Mouse (Mus musculus): ENCODE results near the gene Gpatch4. TPM values are rescaled to one million over a fixed set of nuclear protein-coding genes. Genes with fewer than 3 reads are reported as not detected.

Gene Gpatch4
- polyA plus RNA-seq, 1 experiment from 2014 or later, result 33.7 TPM

Other genes starting within 250 kb of the Gpatch4 start
- 1.9 and 2.2 TPM in 2 replicates for gene Ntrk1, start 247.9 kb upstream of the Gpatch4 start, polyA plus RNA-seq (2015; fragmentation: Nextera tagmentation; extraction: Ambion mirVana)
- gene Insrr, start 246.2 kb upstream of the Gpatch4 start, polyA plus RNA-seq (2015; fragmentation: Nextera tagmentation; extraction: Ambion mirVana), result 0.59 and 0.89 TPM in 2 replicates
- gene Pear1, start 218.8 kb upstream of the Gpatch4 start, polyA plus RNA-seq (2015; fragmentation: Nextera tagmentation; extraction: Ambion mirVana), result 23.4 and 25.4 TPM in 2 replicates
- 0.21 and 0.30 TPM in 2 replicates for gene Sh2d2a, start 196.4 kb upstream of the Gpatch4 start, polyA plus RNA-seq (2015; fragmentation: Nextera tagmentation; extraction: Ambion mirVana)
- 11.3 and 12.7 TPM in 2 replicates for gene Prcc, start 157.5 kb upstream of the Gpatch4 start, polyA plus RNA-seq (2015; fragmentation: Nextera tagmentation; extraction: Ambion mirVana)
- gene Hdgf, start 136.8 kb upstream of the Gpatch4 start, polyA plus RNA-seq (2015; fragmentation: Nextera tagmentation; extraction: Ambion mirVana), result 238 and 249 TPM in 2 replicates
- gene Mrpl24, start 123.6 kb upstream of the Gpatch4 start, polyA plus RNA-seq (2015; fragmentation: Nextera tagmentation; extraction: Ambion mirVana), result 76.4 and 78.2 TPM in 2 replicates
- gene Isg20l2, start 112.8 kb upstream of the Gpatch4 start, polyA plus RNA-seq (2015; fragmentation: Nextera tagmentation; extraction: Ambion mirVana), result 45.8 and 48.1 TPM in 2 replicates
- gene Rrnad1, start 112.4 kb upstream of the Gpatch4 start, polyA plus RNA-seq (2015; fragmentation: Nextera tagmentation; extraction: Ambion mirVana), result 16.2 and 17.6 TPM in 2 replicates
- 17.2 and 20.0 TPM in 2 replicates for gene Crabp2, start 94.4 kb upstream of the Gpatch4 start, polyA plus RNA-seq (2015; fragmentation: Nextera tagmentation; extraction: Ambion mirVana)
- gene Nes, start 72.0 kb upstream of the Gpatch4 start, polyA plus RNA-seq (2015; fragmentation: Nextera tagmentation; extraction: Ambion mirVana), result 18.6 and 19.1 TPM in 2 replicates
- 0.17 and 0.23 TPM in 2 replicates for gene Bcan, start 42.9 kb upstream of the Gpatch4 start, polyA plus RNA-seq (2015; fragmentation: Nextera tagmentation; extraction: Ambion mirVana)
- gene Hapln2, start 15.5 kb upstream of the Gpatch4 start, polyA plus RNA-seq (2015; fragmentation: Nextera tagmentation; extraction: Ambion mirVana), result 0.18 TPM in 1 of 2 replicates, not detected in the other
- gene Naxe, start 15.4 kb downstream of the Gpatch4 start, polyA plus RNA-seq (2015; fragmentation: Nextera tagmentation; extraction: Ambion mirVana), result 156 and 163 TPM in 2 replicates
- gene Ttc24, start 35.2 kb downstream of the Gpatch4 start, polyA plus RNA-seq (2015; fragmentation: Nextera tagmentation; extraction: Ambion mirVana), result not detected in 2 replicates
- gene Iqgap3, start 38.9 kb downstream of the Gpatch4 start, polyA plus RNA-seq (2015; fragmentation: Nextera tagmentation; extraction: Ambion mirVana), result 16.0 and 18.7 TPM in 2 replicates
- gene Mef2d, start 99.3 kb downstream of the Gpatch4 start, polyA plus RNA-seq (2015; fragmentation: Nextera tagmentation; extraction: Ambion mirVana), result 17.7 and 19.9 TPM in 2 replicates
- gene Rhbg, start 211.6 kb downstream of the Gpatch4 start, polyA plus RNA-seq (2015; fragmentation: Nextera tagmentation; extraction: Ambion mirVana), result 4.2 and 8.2 TPM in 2 replicates
- gene Gm38392, start 244.1 kb downstream of the Gpatch4 start, polyA plus RNA-seq (2015; fragmentation: Nextera tagmentation; extraction: Ambion mirVana), result 0.35 and 1.4 TPM in 2 replicates